Mouse (Mus musculus): ENCODE data around the gene Syngr2.
"Not testable (repeated sequence)": the region's sequence is repeated elsewhere in the genome, so short reads cannot be mapped to it uniquely, and the experiment has no call there.

The Syngr2 gene

DNA sequence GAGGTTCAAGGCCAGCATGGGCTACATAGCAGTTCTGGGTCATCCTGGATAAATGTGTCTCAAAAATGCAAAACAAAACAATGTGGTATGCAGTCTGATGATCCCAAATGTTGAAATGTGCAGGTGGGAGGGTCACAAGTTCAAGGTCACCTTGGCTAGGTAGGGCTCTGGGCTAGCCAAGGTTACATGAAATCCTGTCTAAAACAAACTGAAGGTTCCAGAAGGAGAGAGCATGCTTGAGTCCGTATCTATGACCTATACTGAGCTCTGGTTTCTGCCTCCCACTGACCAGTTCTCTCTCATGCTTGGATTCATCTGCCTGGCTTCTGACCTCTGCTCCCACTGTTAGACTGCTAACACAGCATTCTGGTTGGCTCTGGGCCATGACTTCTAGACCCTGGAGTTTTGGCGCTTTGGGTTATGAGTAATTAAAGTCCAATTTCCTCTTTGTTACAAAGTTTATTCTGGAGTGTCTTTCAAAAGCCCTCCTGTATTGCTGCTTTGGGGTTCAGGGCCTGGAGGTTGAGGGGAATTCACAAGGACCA is 20.3 kb downstream of the Syngr2 start:
- in situ Hi-C loops (cut with MboI, MseI) = no loop called here

DNA sequence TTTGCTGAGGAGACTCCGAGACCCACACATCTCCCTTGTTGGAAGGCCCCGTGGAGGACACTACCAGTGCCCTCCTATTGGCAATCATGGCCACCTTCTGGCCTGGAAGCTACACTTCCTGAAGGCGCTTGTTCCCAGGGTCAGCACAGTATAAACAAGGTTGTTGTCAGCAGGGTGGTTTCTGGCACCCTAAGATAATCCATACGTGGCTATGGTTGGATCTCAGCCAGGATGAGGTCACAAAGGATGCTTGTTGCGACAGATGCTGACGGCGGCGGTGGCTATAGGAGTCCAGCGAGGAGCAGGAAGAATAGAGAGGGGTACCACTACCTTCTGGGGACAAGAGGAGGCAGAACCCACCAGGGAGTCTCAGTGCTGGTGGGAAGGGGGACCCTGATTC is 20.9 kb downstream of the Syngr2 start:
- in situ Hi-C loops (cut with MboI, MseI) = no loop called here

DNA sequence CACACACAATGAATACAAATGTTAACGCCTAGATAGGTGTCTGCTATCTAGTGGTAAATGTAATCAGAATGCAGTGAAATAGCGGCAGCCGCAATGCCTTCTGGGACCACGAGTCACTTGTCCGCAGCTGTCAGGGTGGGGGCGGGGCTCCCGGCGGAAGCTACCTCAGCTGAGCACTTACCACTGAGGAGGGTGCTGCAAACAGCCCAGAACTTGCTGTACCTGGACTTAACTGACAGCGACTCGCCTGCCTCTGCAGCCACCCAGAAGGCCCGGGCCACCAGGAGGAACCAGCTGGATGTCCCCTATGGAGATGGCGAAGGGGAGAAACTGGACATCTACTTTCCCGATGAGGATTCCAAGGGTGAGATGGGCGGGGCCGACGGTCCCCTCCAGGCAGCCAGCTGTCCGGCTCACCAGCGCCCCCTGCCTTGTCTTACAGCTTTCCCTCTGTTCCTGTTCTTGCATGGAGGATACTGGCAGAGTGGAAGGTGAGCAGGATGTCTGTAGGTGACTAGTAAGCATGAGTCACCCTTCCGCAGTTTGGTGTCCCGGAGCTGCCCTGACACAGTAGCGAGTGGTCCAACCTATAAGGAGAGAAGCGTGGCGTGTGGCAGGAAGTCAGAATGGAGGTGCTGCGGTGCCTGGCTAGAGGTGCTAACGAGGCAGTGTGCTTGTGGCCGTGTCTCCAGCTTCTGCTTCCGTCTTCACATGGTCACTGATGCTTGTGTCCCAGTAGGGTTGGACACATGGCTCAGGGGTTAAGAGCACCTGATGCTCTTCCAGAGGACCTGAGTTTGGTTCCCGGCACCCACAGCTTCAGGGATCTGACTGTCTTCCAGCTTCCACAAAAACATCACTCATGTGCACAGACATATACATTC is 22.9 kb downstream of the Syngr2 start:
- in situ Hi-C loops (cut with MboI, MseI) = no loop called here

DNA sequence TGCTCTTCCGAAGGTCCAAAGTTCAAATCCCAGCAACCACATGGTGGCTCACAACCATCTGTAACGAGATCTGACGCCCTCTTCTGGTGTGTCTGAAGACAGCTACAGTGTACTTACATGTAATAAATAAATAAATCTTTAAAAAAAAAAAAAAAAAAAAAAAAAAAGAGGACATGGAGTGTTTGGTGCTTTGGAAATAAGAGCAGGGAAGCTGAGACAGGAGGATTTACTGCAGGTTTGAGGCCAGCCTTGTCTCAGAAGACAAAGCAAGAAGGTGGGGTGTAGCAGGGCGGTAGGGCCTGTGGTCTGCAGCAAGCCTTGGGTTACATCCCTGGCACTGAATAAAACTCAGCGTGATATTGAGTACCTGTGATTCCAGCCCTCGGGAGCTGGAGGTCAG is 24.0 kb downstream of the Syngr2 start:
- in situ Hi-C loops (cut with MboI, MseI) = not testable (repeated sequence)

DNA sequence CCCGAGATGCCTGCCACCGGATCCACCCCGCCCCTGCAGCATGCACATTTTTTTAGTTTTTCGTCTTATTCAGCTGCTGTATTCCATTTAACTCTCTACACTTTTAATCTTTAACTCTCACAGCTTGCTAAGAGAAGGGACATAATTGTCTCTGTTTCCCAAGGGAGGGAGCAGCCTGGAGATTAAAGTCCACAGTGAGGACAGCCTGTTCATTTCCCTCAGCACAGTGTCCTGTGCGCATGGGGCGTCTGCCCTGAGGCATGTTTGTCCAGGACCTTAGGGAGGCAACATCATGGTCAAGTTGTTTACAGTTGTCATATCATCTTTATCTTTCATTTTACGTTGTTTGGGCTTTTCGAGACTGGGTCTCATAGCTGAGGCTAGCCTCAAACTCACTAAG is 24.6 kb downstream of the Syngr2 start:
- in situ Hi-C loops (cut with MboI, MseI) = no loop called here

DNA sequence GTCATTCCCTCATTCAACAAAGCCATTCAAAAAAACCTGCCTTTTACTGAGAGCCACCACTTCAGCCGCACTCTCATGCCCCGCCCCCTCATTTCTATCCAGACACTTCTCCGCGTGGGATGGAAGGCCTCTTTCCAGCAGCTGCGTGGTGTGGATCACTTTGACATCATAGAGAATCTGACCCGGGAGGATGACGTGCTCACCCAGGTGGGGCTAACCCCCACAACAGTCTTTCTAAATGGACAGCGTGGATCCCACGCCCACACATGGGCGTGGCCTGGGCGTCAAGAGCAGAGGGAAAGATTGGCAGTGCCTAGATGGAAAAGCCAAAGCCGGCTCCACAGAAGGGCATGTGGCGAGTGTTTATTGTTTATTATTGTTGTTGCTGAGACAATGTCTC is 26.8 kb downstream of the Syngr2 start:
- in situ Hi-C loops (cut with MboI, MseI) = no loop called here

DNA sequence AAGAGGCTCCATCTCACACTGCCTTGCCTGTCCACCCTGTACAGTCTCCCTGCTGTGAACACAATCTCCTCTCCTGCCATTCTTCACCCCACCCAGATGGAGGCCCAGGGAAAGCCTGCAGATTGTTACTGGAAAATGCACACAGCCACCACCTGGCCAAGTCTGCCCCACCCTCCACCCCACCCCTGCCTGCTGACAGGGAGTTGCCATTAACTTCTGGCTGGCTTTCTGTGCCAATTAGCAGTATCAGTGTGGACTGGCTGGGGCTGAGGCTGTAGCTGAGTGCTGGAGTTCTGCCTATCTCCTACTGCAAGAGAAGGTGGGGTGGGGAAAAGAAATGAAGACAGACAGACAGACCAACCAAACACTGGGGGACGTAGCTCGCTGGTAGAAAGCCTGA is 29.1 kb downstream of the Syngr2 start:
- in situ Hi-C loops (cut with MboI, MseI) = no loop called here

DNA sequence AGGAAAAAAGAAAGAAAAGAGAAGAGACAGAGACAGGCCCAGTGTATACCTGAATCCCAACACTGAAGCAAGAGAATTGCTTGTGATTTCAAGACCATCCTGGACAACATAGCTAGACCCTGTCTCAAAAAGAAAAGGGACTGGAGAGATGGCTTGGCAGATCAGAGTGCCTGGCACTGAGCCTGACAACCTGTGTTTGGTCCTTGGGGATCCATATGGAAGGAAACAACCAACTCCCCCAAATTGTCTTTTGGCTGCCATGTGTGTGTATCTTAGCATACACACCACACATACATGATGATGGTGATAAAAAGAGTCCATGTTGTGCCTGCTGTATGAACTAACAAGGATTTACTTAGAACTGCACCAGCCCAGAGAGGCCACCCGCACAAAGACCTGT is 29.6 kb downstream of the Syngr2 start:
- in situ Hi-C loops (cut with MboI, MseI) = no loop called here

DNA sequence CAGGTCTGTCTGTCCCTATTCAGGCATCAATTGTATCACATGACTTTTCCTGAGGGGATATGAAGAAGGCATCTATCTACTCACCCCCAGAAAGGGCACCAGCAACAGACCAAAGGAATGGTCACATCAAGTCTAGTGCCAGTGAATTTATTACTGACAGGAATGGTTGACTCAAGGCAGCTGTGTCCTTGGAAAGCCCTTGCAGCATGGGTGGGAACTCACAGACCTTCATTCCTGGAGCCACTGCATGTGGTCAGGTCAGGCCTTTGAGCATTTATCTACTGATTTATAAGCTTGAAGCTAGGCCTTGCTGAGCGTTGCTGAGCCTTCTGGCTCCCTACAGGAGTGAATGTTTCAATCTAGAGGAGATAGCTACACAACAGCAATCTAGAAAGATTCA is 31.4 kb downstream of the Syngr2 start:
- in situ Hi-C loops (cut with MboI, MseI) = no loop called here

DNA sequence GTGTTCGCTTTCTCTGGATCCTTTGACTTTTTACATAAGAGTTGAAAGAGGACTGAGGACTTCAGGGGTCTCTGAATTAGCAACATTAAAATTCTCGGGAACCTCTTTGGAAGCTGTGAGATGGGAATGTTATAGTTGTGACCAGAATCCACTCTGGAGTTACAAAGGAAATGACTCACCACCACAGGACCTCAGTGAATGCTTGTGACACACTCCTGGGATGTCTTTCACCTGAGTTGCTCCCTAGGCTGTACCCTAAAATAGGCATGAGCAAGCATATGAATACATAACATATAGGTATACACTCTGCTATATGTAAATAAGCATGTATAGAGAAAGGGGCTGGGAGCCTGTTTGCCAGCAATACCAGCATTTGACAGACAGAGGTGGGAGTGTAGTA is 34.0 kb downstream of the Syngr2 start:
- in situ Hi-C loops (cut with MboI, MseI) = no loop called here

DNA sequence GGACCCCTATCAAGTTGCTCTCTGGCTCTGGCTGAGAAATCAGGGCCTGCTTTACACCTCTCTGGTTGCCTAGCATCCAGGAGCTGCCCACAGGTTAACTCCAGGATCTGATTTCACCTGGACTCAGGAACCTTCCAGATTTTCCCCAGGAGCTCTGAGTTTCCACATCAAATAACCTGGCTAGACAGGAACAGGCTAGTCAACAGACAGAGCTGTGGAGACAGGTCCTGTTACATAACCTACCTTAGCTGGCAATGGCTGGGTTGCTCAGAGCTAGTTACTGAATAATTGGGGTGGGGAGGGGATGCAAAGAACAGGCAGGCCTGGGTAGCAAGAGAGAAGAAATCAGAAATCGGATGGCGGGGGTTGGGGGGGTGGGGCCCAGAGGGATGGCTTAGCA is 35.5 kb downstream of the Syngr2 start:
- in situ Hi-C loops (cut with MboI, MseI) = no loop called here

DNA sequence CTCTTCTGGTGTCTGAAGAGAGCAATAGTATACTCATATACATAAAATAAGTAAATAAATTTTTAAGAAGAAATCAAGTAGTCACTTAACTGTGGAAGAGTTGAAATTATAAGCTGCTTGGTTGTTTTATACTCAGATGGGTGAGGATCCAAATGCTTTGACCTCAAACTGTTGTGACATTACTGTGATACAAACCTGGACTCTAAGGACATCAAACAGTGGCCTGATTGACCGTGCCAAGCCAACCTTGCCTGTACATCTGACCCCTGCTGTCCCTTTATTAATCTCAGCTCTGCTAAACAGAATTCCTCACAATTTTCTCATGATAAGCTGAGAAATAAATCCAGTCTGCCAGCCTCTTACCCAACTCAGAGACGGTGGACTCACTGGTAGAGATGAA is 36.2 kb downstream of the Syngr2 start:
- in situ Hi-C loops (cut with MboI, MseI) = no loop called here

DNA sequence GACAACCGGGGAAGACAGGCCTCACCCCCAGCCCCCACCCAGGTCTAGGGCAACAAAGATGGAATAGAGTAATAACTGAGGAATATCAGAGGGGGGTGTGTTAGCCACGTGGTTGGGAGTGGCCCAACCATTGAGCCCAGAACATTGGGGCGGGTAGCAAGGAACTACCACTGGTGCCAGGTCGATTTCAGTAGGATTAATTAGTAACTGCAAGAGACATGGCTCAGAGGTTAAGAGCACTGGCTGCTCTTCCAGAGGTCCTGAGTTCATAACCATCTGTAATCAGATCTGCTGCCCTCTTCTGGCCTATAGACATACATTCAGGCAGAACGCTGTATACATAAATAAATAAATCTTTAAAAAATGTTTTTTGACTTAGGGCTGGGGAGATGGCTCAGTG is 37.2 kb downstream of the Syngr2 start:
- in situ Hi-C loops (cut with MboI, MseI) = no loop called here

DNA sequence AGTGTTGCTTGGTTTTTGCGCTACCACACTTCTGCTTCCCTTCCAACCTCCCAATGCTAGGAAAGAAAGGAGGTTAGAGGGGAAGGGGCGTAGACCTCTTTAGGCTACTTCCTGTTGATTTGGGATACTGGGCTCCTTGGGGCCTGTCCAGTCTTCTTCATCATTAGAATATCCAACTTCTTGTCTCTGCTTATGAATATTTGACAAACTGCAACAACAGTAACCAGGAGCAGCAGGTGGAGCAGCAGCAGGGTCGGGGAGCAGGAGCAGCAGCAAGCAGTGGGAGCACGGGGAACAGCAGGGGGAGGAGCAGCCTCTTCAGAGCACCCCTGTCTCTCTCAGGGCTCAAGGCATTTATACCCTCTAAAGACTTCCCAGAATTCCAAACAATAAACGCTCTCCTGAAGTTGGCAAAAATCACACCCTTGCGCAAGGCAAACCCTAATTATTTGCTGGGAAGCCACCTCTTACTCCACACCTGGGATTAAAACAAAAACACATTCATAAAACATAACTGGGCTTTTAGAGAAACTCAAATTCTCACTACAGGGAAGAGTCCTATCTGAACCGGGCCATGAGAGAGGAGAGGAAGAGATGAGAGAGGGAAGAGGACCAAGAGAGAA is 38.2 kb downstream of the Syngr2 start:
- in situ Hi-C loops (cut with MboI, MseI) = no loop called here

DNA sequence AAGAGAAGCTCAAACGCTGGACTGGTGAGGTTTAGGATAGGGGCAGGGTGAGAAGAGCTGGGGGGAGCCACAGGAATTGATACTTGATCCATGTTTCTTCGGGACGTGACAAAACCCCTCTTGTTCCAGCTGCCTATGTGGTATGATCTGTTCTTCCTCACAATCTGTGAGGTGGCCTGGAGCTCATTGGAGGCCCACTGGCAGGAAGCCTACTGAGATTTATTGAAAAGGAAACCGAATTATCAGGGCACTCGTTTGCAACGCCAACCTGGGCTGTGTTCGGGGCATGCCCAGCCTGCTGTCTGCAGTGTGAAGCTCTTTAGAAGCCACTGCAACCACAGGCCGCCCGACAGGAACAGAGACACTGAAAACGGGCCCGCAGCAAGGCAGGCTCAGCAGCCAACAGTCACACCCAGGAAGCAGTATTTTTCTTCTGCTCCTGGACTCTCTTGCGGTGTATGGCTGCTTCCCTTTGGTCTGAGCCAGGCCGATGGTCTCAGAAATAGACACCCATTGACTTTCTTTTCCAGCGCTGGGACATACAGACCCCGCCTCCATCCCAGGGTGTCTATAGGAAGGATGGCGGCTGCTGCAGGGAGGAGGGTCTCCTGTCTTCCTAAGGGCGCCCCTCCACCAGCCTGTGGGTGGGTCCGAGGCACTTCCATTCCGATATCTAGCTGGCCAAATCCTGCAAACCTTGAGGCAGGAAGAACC is 39.0 kb downstream of the Syngr2 start:
- in situ Hi-C loops (cut with MboI, MseI) = no loop called here

DNA sequence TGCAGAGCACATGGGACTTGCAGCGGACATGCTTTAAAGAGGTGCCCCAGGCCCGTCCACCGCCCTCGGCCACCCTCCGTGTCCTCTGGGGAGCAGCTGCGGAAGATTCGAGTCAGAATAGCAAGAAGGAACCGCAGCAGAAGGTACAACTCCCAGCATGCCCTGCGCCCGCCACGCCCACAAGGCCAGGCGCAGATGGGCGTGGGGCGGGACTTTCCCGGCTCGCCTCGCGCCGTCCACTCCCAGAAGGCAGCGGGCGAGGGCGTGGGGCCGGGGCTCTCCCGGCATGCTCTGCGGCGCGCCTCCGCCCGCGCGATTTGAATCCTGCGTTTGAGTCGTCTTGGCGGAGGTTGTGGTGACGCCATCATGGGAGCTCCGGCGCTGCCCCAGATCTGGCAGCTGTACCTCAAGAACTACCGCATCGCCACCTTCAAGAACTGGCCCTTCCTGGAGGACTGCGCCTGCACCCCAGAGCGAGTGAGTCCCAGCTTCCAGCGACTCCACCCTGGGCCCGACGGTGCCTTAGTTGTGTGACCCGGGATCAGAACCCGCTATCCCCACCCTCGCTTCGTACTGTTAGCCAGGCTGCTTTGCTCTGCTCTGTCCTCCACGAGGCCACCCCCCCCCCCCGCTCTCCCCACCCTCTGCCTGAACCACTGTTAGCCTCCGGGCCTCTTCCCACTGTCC is 39.7 kb downstream of the Syngr2 start, which contains the start of gene Birc5:
Gene Birc5 (plus strand): TSS at position 267 of the 687 bp plus-strand sequence.
- in situ Hi-C loops (cut with MboI, MseI) = no loop called here

DNA sequence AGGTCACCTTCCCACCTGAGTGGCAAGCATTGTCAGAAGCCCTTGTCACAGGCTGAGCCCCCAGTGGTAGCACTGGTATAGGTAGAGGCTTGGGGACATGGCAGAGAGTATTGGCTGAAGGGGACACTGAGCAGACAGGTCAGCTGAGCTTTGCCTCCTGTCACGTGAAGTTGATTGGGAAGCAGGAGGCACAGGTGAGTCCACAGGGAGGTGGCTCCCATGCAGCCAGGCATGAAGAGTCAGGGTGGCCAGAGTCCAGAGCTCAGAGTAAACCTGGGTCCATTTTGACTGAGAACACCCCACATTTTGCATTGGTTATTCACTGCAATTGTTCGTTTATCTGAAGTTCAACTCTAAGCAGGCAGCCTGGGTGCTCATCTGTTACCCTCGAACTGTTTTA is 43.4 kb downstream of the Syngr2 start:
- in situ Hi-C loops (cut with MboI, MseI) = loop anchor here (25.0 kb wide), 1 partner anchor 234 kb away; no protein-coding TSS in a partner anchor

DNA sequence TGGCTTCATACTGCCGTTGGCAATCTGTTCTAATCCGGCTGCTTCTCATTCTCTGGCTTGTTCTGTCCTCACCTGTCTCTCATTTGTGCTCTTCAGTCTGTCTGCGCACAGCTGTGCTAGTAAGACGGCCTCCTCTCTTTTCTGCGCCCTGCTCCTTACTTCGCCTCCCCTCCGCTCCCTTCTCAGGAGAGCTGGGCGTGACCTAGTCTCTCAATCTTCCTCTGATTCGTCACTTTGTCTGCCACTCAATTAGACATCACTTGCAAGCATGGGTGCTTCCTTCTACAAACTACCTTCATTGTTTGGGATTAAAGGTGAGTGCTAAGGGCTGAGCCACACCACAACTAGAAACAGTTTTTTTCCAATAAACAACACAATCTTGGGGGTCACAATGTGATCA is 44.8 kb downstream of the Syngr2 start:
- in situ Hi-C loops (cut with MboI, MseI) = loop anchor here (25.0 kb wide), 1 partner anchor 233 kb away; no protein-coding TSS in a partner anchor

DNA sequence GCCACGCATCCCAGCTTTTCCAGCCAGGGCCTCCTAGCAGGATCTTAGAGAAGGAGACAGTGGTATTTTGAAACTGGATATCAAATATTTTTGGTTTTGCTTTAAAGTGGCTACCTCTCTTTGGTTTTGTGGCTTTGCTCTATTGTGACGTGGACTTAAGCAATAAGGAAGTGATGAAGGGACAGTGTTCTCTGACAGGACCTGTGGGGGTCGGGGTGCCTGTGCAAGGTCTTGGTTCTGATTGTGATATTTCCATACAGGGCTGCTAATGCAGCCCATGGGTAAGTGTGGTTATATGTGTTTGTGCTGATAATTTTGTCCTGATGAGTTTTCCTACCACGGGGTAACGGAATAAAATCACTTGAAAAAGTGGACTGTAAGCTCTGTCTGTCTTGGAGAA is 45.9 kb downstream of the Syngr2 start:
- in situ Hi-C loops (cut with MboI, MseI) = loop anchor here (25.0 kb wide), 1 partner anchor 232 kb away; no protein-coding TSS in a partner anchor

DNA sequence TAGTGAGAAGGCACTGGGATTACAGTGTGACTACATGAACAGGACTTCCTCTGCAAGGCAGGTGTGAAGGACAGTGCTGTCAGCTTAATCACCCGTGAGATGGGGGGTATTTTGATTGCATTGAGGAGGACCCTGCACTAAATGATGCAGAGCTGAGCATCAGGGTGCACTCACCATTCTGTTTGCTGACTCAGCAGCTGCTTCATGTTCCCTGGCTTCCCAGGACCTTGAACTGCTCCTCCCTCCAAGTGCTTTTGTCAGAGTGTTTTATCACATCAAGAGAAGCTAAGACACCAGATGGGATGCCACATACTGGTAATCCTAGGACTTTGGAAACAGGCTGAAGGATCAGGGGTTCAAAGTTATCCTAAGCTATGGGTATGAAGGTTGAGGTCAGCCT is 46.5 kb downstream of the Syngr2 start:
- in situ Hi-C loops (cut with MboI, MseI) = loop anchor here (25.0 kb wide), 1 partner anchor 231 kb away; no protein-coding TSS in a partner anchor

DNA sequence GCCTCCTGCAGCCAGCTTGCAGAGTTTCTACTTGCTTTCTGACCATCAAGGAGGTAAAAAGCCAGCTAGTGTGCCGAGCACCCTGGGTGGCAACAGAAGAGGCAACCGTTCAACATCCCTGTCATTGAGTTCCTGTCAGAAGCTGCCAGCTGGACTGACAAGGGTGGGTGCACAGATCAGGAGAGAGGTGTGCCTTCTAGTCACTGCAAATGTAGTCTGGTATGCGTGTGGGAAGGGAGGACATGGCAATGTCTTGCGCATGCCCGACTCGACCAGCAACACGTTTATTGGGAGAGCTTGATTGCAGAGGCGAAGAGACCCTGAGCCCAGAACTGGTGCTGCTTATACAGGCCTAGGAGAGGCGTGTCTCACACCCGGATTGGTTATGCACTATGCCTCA is 48.0 kb downstream of the Syngr2 start:
- in situ Hi-C loops (cut with MboI, MseI) = loop anchor here (25.0 kb wide), 1 partner anchor 230 kb away; no protein-coding TSS in a partner anchor

Measured in regulatory T cell (primary cell).